Mouse (Mus musculus) liver, postnatal 0 days (tissue): ENCODE measurements around the gene Smpd1. TPM values are rescaled to one million over a fixed set of nuclear protein-coding genes. Genes with fewer than 3 reads are reported as not detected.

Experiments used
- ATAC-seq: fragments of 200-750 bp; cut with Nextera tagmentation; 2 replicates; pipeline ENCODE4 v1.8.0; 2017; ENCODE audit warnings: mild to moderate bottlenecking, moderate library complexity
- DNase-seq: peaks from one replicate; pipeline ENCODE4 v3.0.0-alpha.2; 2016
- H3K27ac ChIP-seq: fragments of 300-500 bp; sonication (generic); 2 replicates; pipeline ENCODE4 v1.5.1; 2014; ENCODE audit warnings: antibody characterized with exemption, moderate library complexity, mild to moderate bottlenecking, low read depth
- H3K27me3 ChIP-seq: fragments of 300-500 bp; sonication (generic); 2 replicates; pipeline ENCODE4 v1.6.1; 2014; ENCODE audit warnings: low read length, control low read depth, mixed read lengths; ENCODE audit not compliant: insufficient read depth
- H3K36me3 ChIP-seq: fragments of 300-500 bp; sonication (generic); replicated peaks from 2 replicates; pipeline ENCODE4 v1.6.1; 2014; ENCODE audit warnings: mild to moderate bottlenecking, control low read depth, low read length, moderate library complexity, mixed read lengths; ENCODE audit not compliant: insufficient read depth
- H3K4me1 ChIP-seq: fragments of 300-500 bp; sonication (generic); 2 replicates; pipeline ENCODE4 v1.6.1; 2014; ENCODE audit warnings: antibody characterized with exemption, mild to moderate bottlenecking, control low read depth; ENCODE audit not compliant: insufficient read depth
- H3K4me2 ChIP-seq: fragments of 300-500 bp; sonication (generic); 2 replicates; pipeline ENCODE4 v1.6.1; 2014; ENCODE audit warnings: low read depth, mild to moderate bottlenecking, low read length, moderate library complexity, mixed read lengths
- H3K4me3 ChIP-seq: fragments of 300-500 bp; sonication (generic); 2 replicates; pipeline ENCODE4 v1.5.1; 2014; ENCODE audit warnings: low read depth, low read length
- H3K9ac ChIP-seq: fragments of 300-500 bp; sonication (generic); replicated peaks from 2 replicates; pipeline ENCODE4 v1.6.1; 2014; ENCODE audit warnings: mild to moderate bottlenecking, moderate library complexity
- H3K9me3 ChIP-seq: fragments of 300-500 bp; sonication (generic); 2 replicates; pipeline ENCODE4 v1.6.1; 2016; ENCODE audit warnings: mild to moderate bottlenecking, control low read depth, low read length, mixed read lengths
- CTCF ChIP-seq: sonication (generic); IDR thresholded peaks from 2 replicates; pipeline ENCODE4 v1.5.1; 2016; ENCODE audit warnings: antibody characterized with exemption, low read depth
- EP300 ChIP-seq: IDR thresholded peaks from 2 replicates; pipeline ENCODE4 v1.6.1; 2016; ENCODE audit warnings: antibody characterized with exemption, low read depth, mild to moderate bottlenecking
- whole genome bisulfite sequencing: fragments of 180-500 bp; shearing (Covaris S2); extraction: QIAGEN DNeasy Blood & Tissue Kit; methylation state at CpG from one replicate; pipeline ENCODE4 v1.1.7; 2014; ENCODE audit not compliant: insufficient replicate concordance; 5-methylcytosine and 5-hydroxymethylcytosine counted together
- polyA plus RNA-seq: library from polyadenylated mRNA; unstranded; fragments of >200 nt; fragmentation: Nextera tagmentation; extraction: Ambion mirVana; gene quantifications from 2 replicates; pipeline ENCODE4 v1.2.1, GENCODE M21; 2015

Smpd1 gene
- polyA plus RNA-seq, 1 experiment from 2014 or later: 21.6 TPM

DNA sequence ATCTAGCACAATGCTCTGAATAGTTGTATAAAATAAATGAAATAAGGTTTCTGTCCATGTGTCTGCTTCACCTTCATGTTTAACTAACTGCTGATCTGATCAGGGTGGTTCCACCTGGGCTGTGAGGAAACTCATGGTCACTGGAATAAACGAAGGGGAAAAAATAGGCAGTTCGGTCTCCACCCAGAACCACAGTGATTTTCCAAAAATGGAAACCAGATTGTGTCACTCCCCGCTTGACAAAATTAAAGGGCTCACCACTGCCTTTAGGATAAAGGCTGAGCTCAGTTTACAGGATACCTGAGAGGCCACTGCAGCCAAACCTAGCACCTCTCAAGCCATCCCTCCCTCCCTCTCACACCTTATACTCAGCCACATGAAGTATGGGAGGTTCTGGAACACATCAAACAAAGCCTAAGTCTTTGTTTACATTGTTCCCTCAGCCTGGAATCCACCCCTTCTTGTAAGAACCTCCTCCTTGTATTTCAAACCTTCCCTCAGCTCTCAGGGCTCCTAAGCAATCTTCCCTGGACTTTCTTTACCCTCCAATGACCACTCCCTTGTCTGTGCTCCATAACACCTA lies 22.1 kb downstream of the Smpd1 start:
- ATAC-seq: no peak
- H3K4me3 ChIP-seq: no peak overlapping the region
- TF ChIP-seq EP300: no peak
- TF ChIP-seq CTCF: no peak
- H3K27me3 ChIP-seq: peaks cover 8% of the 10 kb centered on the region; the same call in 1 of the 2 replicates
- H3K27ac ChIP-seq: no peak overlapping the region
- no peaks in the 10 kb centered on the region for H3K36me3 ChIP-seq
- H3K4me1 ChIP-seq: peaks cover under 1% of the 10 kb centered on the region; the same call in 1 of the 2 replicates
- WGBS: 42% methylated on average over 3 of the region's 3 CpGs
- H3K9ac ChIP-seq: no peak overlapping the region
- no peak overlapping the region for H3K4me2 ChIP-seq
- DNase-seq: no peak
- H3K9me3 ChIP-seq: no peaks in the 10 kb centered on the region

DNA sequence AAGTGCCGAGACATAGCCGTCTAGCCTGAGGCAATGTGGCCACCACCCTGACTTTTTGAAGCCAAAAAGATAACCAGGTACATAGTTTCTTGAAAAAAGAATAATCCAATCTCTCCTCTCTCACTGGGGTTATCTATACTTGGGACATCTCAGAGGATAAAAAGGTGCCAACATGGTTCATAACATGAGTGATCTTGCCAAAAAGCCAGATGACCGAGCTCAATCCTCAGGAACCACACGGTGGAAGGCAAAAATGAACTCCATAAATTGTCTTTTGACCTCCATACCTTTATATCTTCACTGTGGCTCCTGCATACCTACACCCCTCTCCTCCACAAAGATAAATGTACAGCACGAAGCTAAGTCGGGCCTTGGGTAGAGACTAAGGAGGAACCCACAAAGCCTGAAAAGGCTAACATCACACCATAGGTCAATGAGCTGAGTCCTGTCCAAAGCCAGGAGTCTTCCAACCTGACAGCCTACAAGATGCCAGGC lies 23.3 kb downstream of the Smpd1 start:
- WGBS: 72% methylated on average over 6 of the region's 6 CpGs
- no peaks in the 10 kb centered on the region for H3K36me3 ChIP-seq
- no peak overlapping the region for H3K9ac ChIP-seq
- TF ChIP-seq CTCF: no peak
- TF ChIP-seq EP300: no peak
- H3K27ac ChIP-seq: no peak overlapping the region
- no peak for ATAC-seq
- DNase-seq: no peak
- peaks cover 5% of the 10 kb centered on the region; the same call in 1 of the 2 replicates for H3K4me1 ChIP-seq
- H3K9me3 ChIP-seq: no peaks in the 10 kb centered on the region
- H3K4me3 ChIP-seq: no peak overlapping the region
- H3K27me3 ChIP-seq: peaks cover 10% of the 10 kb centered on the region; the same call in 1 of the 2 replicates
- no peak overlapping the region for H3K4me2 ChIP-seq

DNA sequence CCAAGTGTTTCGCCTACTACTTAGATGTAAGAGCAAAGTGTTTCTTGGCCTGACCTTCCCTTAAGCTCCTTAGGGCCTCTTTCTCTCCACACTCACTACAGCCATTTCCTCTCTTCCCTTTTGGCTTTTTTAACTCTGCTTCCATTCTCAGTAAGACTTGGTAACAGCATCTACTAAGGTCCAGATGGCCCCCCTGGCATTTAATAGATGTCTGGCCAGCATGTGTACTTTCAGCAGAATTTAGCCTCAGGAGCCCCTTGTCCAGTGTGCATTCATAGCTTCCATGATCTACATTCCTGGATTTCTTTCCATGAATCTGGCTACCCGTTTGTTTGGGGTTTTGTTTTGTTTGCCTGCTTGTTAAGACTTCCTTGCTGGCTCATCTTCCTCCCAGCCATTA lies 24.3 kb downstream of the Smpd1 start:
- 66% methylated on average over 2 of the region's 2 CpGs for WGBS

DNA sequence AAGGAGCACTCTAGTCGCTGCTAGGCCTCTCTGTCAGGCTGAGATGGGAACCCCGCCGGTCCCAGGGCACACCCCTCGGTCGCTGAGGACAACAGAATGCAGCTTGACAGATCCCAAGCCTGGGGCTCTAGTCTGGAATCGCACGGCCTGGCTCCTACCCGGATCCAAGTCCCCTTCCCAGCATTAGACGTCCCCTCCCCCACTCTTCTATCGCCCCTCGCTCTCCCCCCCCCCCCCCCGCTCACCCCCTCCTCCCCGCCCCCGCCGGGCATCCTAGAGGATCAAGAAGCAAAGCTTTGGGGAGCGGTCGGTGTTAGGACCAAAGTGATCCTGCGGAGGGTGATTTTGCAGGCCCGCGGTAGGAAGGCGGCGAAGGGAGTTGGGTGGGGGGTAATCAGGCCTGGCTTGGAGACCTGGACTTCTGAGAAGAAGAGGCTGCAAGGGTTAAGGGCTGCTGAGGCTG lies 26.5 kb downstream of the Smpd1 start:
- Histone ChIP-seq H3K27ac (no peak overlapping the region), H3K27me3 (peaks cover 10% of the 10 kb centered on the region; the same call in 1 of the 2 replicates), H3K4me3 (peak overlapping the region; percentile 69), H3K36me3 (no peaks in the 10 kb centered on the region), H3K4me1 (peaks cover 5% of the 10 kb centered on the region; the same call in 1 of the 2 replicates), H3K9me3 (no peaks in the 10 kb centered on the region), H3K4me2 (peak overlapping the region; percentile 95), H3K9ac (no peak overlapping the region; the same call in 1 of the 2 replicates)
- ATAC-seq: no peak
- WGBS: 13% methylated on average over 15 of the region's 22 CpGs
- DNase-seq: no peak
- TF ChIP-seq EP300: no peak
- TF ChIP-seq CTCF: no peak

More for the DNA sequence above, 24.3 kb downstream of the Smpd1 start:
- Histone ChIP-seq H3K4me1 (peaks cover 5% of the 10 kb centered on the region; the same call in 1 of the 2 replicates), H3K36me3 (no peaks in the 10 kb centered on the region), H3K4me3 (no peak overlapping the region), H3K9me3 (no peaks in the 10 kb centered on the region), H3K27me3 (peaks cover 10% of the 10 kb centered on the region; the same call in 1 of the 2 replicates), H3K9ac (no peak overlapping the region), H3K4me2 (no peak overlapping the region), H3K27ac (no peak overlapping the region)
- TF ChIP-seq EP300 (no peak), CTCF (no peak)
- DNase-seq: no peak
- no peak for ATAC-seq

DNA sequence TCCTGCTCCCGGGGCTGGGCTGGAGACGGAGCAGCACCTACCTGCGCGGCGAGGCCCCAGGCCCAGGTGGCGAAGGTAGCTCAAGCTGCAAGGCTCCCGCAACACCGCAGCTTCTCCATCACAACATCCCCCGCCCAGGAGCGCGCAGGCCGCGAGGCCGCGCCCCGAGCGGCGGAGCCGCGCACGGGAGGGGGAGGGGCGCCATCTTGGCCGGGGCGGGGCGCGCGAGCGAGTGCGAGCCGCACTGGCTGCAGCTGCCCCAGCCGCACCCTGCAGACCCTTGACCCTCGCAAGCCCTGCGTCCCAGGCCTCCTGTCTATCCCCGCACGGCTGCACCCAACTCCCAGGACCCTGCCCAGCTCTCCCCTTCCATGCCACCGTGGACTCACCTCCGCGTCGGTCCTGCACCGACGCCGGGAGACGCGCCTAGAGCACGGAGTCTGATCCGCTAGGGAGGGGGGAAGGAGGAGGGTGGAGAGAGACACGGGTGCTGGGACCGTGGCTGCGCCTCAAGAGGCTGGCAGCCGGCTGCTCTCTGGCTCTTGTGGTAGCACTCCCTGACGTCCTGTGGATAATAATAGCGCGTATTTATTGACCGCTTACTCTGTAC lies 27.0 kb downstream of the Smpd1 start, which contains the start of gene Apbb1:
TSS of gene Apbb1 (minus strand) at position 560 of the 610 bp plus-strand sequence.
- peak; percentile 91 for ATAC-seq
- Histone ChIP-seq H3K27ac (no peak within 1 kb of the TSS), H3K36me3 (no peaks in the 10 kb centered on the region), H3K4me3 (peak within 1 kb of the TSS; percentile 69), H3K9ac (peak within 1 kb of the TSS; percentile 51), H3K4me1 (peaks cover 5% of the 10 kb centered on the region; the same call in 1 of the 2 replicates), H3K4me2 (peak within 1 kb of the TSS; percentile 95), H3K27me3 (peaks cover 10% of the 10 kb centered on the region; the same call in 1 of the 2 replicates), H3K9me3 (no peaks in the 10 kb centered on the region)
- under 1% methylated on average over 32 of the region's 54 CpGs for WGBS
- TF ChIP-seq CTCF: no peak
- peak; percentile 74 for DNase-seq

DNA sequence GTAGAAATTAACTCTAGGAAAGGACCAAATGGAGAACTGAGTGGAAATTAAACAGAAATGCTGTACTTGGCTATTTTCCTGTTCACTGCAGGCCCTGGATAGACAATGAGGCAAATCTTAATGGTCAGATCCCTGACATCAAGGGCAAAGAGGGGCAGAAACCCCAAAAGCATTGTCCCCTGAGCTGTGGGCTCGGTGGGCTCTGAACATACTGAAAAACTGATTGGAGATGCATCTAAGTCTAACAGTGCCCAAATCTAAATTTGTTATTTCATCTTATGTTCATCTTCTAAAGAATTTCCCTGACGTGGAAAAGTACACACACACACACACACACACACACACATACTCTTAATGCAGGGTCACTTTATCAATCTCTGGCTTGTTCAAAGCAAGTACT lies 27.8 kb downstream of the Smpd1 start:
- H3K27ac ChIP-seq: no peak overlapping the region
- peak overlapping the region; percentile 95; the same call in 1 of the 2 replicates for H3K4me2 ChIP-seq
- H3K36me3 ChIP-seq: no peaks in the 10 kb centered on the region
- H3K27me3 ChIP-seq: peaks cover 10% of the 10 kb centered on the region; the same call in 1 of the 2 replicates
- no peaks in the 10 kb centered on the region for H3K9me3 ChIP-seq
- TF ChIP-seq CTCF (no peak), EP300 (no peak)
- DNase-seq (no peak), ATAC-seq (no peak)
- peaks cover 5% of the 10 kb centered on the region; the same call in 1 of the 2 replicates for H3K4me1 ChIP-seq
- WGBS: 81% methylated on average over 2 of the region's 2 CpGs
- H3K4me3 ChIP-seq: no peak overlapping the region
- H3K9ac ChIP-seq: no peak overlapping the region
